Mouse (Mus musculus) midbrain, postnatal 0 days (tissue): ENCODE measurements around the gene Ttc7b. TPM values are rescaled to one million over a fixed set of nuclear protein-coding genes. Genes with fewer than 3 reads are reported as not detected.

Experiments
- ATAC-seq: fragments of 200-750 bp; cut with Nextera tagmentation; 2 replicates; pipeline ENCODE4 v1.8.0; 2017; ENCODE audit warnings: moderate number of reproducible peaks, mild to moderate bottlenecking, moderate TSS enrichment, moderate library complexity; ENCODE audit not compliant: low FRiP score
- DNase-seq: peaks from one replicate; pipeline ENCODE4 v3.0.0-alpha.2; 2015; ENCODE audit warnings: low spot score
- H3K27ac ChIP-seq: fragments of 300-500 bp; sonication (generic); 2 replicates; pipeline ENCODE4 v1.5.1; 2014; ENCODE audit warnings: low read depth, mild to moderate bottlenecking, low read length, mixed read lengths
- H3K27me3 ChIP-seq: fragments of 300-500 bp; sonication (generic); 2 replicates; pipeline ENCODE4 v1.6.1; 2014; ENCODE audit warnings: low read length, control low read depth, mixed read lengths; ENCODE audit not compliant: insufficient read depth
- H3K36me3 ChIP-seq: fragments of 300-500 bp; sonication (generic); 2 replicates; pipeline ENCODE4 v1.6.1; 2014; ENCODE audit warnings: low read length, control low read depth, mixed read lengths; ENCODE audit not compliant: insufficient read depth
- H3K4me1 ChIP-seq: fragments of 300-500 bp; sonication (generic); 2 replicates; pipeline ENCODE4 v1.6.1; 2014; ENCODE audit warnings: mild to moderate bottlenecking, control low read depth, antibody characterized with exemption, low read length, mixed read lengths; ENCODE audit not compliant: insufficient read depth
- H3K4me2 ChIP-seq: fragments of 300-500 bp; sonication (generic); 2 replicates; pipeline ENCODE4 v1.6.1; 2014; ENCODE audit warnings: low read depth, mild to moderate bottlenecking, low read length, mixed read lengths; ENCODE audit not compliant: poor library complexity, severe bottlenecking
- H3K4me3 ChIP-seq: fragments of 300-500 bp; sonication (generic); 2 replicates; pipeline ENCODE4 v1.5.1; 2014; ENCODE audit warnings: low read depth, mild to moderate bottlenecking, low read length, moderate library complexity
- H3K9ac ChIP-seq: fragments of 300-500 bp; sonication (generic); replicated peaks from 2 replicates; pipeline ENCODE4 v1.6.1; 2014; ENCODE audit warnings: mild to moderate bottlenecking, low read length, moderate library complexity, mixed read lengths; ENCODE audit not compliant: poor library complexity, severe bottlenecking
- H3K9me3 ChIP-seq: fragments of 300-500 bp; sonication (generic); 2 replicates; pipeline ENCODE4 v1.6.1; 2016; ENCODE audit warnings: low read length, control low read depth
- CTCF ChIP-seq: IDR thresholded peaks from 2 replicates; pipeline ENCODE4 v1.5.1; 2016; ENCODE audit warnings: antibody characterized with exemption, mild to moderate bottlenecking
- WGBS: fragments of 180-500 bp; shearing (Covaris S2); extraction: QIAGEN DNeasy Blood & Tissue Kit; methylation state at CpG from one replicate; pipeline ENCODE4 v1.1.7; 2014; 5-methylcytosine and 5-hydroxymethylcytosine counted together
- polyA plus RNA-seq: library from polyadenylated mRNA; unstranded; fragments of >200 nt; fragmentation: Nextera tagmentation; extraction: Ambion mirVana; gene quantifications from 2 replicates; pipeline ENCODE4 v1.2.1, GENCODE M21; 2015
- total RNA-seq: library from RNA; depleted of rRNA; stranded (reverse); fragments of >200 nt; gene quantifications from 2 replicates; pipeline ENCODE4 v1.2.3, GENCODE M21; 2014

The Ttc7b gene
- total and polyA plus RNA-seq, 2 experiments from 2014 or later = 8.7 to 38.9 TPM

DNA sequence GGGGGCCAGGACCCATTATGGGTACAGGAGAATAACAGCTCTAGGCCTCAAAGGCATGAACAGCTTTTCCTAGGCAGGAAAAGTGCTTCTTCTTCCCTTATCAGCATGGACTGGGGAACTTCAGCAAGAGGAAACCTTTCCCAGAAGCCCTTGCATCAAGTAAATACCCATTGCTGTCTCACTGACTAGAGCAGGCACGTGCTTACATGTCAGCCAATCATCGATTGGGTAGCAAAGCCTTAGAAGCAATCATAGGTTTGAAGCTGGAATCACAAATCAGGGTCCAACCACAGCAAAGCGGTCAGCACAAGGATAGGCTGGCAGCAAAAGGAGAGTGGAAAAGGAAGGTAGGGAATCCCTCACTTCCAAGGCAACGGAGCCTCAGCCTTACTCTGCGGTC, 7.5 kb downstream of the Ttc7b start:
- no peak overlapping the region for H3K4me3 ChIP-seq
- H3K4me2 ChIP-seq = no peak overlapping the region
- 0 out of 2 replicates have a peak, but pooled peaks cover 2% of the 10 kb centered on the region for H3K4me1 ChIP-seq
- H3K27ac ChIP-seq = no peak overlapping the region
- H3K9me3 ChIP-seq = no peaks in the 10 kb centered on the region
- no peak overlapping the region for H3K9ac ChIP-seq
- 92% methylated on average over 5 of the region's 5 CpGs for whole genome bisulfite sequencing
- TF ChIP-seq CTCF = no peak
- ATAC-seq (no peak), DNase-seq (no peak)
- H3K36me3 ChIP-seq = peaks cover 7% of the 10 kb centered on the region; the same call in 1 of the 2 replicates
- H3K27me3 ChIP-seq = no peaks in the 10 kb centered on the region

DNA sequence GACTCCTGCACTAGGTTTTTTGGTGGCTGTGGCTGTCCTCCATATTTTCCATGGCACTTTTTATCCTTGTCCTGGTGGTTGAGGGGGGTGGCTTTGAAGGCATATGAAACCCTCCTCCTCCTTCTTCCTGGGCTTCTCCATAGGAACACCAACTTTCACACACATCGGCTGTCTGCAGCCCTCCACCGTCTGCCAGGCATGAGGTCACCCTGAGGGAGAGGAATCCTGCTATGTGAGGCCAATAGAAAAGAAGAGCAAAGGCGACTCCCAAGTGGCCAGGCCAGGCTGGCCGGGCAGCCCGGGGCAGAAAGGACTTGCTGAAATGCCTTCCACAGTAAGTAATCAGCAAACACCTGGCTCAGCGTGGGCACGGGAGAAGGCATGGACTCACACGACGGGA, 8.0 kb downstream of the Ttc7b start:
- Histone ChIP-seq H3K9me3 (no peaks in the 10 kb centered on the region), H3K27ac (no peak overlapping the region), H3K27me3 (no peaks in the 10 kb centered on the region), H3K4me2 (no peak overlapping the region), H3K4me1 (no peaks in the 10 kb centered on the region), H3K36me3 (peaks cover 7% of the 10 kb centered on the region; the same call in 1 of the 2 replicates), H3K4me3 (no peak overlapping the region), H3K9ac (no peak overlapping the region)
- TF ChIP-seq CTCF = no peak
- ATAC-seq = no peak
- 86% methylated on average over 9 of the region's 9 CpGs for WGBS
- no peak for DNase-seq

DNA sequence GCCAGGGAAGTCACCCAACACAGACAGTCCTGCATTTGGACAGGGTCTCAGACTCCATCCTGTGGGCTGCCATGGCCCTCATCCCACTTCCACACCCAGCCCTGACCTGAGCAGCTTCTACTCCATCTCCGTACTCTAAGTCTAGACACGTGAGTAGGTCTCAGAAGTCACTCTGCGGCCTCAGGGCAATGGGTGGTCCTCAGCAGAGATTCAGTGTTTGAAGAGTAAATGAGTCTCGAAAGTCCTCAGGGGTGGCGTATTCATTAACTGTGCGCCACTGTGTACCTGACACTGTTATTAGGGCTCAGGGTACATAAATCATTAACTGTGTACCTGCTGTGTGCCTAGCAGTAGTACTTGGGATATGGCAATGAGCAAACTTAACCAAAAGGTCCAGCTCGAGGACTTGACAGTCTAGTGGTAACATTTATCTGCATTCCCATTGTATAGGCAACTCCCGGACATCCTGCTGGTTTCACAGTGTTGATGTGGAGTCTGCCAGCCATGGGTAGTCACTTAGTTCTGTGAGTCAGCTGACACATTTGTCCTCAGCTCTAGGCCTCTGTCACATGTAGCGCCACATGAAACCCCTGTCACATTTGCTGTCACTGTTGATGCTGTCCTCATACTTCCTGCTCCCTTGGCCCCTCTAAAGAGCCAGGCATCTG, 10.9 kb downstream of the Ttc7b start:
- no peak for DNase-seq
- 85% methylated on average over 9 of the region's 9 CpGs for WGBS

DNA sequence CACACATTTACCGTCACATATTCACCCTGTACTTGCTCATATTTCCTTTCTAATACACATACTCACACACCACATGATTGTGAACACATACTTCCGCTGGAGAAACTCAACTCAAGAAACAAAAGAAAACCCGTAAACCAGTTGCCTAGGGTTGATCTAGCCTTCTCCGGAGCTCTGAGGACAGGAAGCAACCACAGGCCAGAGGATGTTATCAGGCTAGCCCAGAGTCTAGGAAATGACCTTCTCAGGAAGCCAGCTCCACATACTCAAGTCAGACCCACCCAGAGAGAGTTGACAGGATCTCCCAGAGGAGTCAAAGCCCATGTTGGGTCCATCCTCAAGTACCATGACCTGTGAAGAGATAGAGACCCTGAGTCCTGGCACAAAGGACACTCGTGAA, 12.0 kb downstream of the Ttc7b start:
- no peak for TF ChIP-seq CTCF
- no peak overlapping the region for H3K4me2 ChIP-seq
- WGBS = 93% methylated on average over 5 of the region's 5 CpGs
- H3K9ac ChIP-seq = no peak overlapping the region
- no peaks in the 10 kb centered on the region for H3K27me3 ChIP-seq
- H3K9me3 ChIP-seq = no peaks in the 10 kb centered on the region
- H3K36me3 ChIP-seq = peaks cover 7% of the 10 kb centered on the region; the same call in 1 of the 2 replicates
- ATAC-seq (no peak), DNase-seq (no peak)
- H3K27ac ChIP-seq = no peak overlapping the region
- H3K4me3 ChIP-seq = no peak overlapping the region
- no peaks in the 10 kb centered on the region for H3K4me1 ChIP-seq

More for the DNA sequence above, 10.9 kb downstream of the Ttc7b start:
- Histone ChIP-seq H3K27me3 (no peaks in the 10 kb centered on the region), H3K9ac (no peak overlapping the region), H3K36me3 (peaks cover 7% of the 10 kb centered on the region; the same call in 1 of the 2 replicates), H3K9me3 (no peaks in the 10 kb centered on the region), H3K4me2 (no peak overlapping the region), H3K27ac (no peak overlapping the region), H3K4me1 (no peaks in the 10 kb centered on the region), H3K4me3 (no peak overlapping the region)
- no peak for TF ChIP-seq CTCF
- ATAC-seq = no peak

DNA sequence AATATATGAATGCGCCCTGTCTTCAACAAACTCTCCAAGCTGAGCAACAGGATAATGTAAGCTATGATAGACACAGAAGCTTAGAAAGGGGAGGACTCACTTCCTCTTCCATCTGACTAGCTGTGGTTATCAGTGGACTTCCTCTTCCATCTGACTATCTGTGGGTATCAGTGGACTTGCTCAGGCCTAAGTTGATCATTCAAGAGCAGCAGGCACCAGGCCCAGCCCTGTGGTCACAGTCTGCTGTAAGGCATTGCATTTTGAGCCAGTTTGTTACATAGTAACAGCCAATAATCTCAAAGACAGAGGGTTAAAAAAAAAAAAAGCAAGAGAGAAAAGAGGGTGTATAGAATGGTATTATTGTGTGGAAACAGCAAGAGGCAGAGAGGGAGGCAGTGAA, 15.1 kb downstream of the Ttc7b start:
- no peak overlapping the region for H3K27ac ChIP-seq
- no peak overlapping the region for H3K4me2 ChIP-seq
- H3K36me3 ChIP-seq = peaks cover 2% of the 10 kb centered on the region; the same call in 1 of the 2 replicates
- ATAC-seq = no peak
- no peak for TF ChIP-seq CTCF
- H3K4me1 ChIP-seq = no peaks in the 10 kb centered on the region
- no peak for DNase-seq
- no peak overlapping the region for H3K4me3 ChIP-seq
- H3K9ac ChIP-seq = no peak overlapping the region
- WGBS = 100% methylated on average over 1 of the region's 1 CpGs
- H3K9me3 ChIP-seq = no peaks in the 10 kb centered on the region
- no peaks in the 10 kb centered on the region for H3K27me3 ChIP-seq

DNA sequence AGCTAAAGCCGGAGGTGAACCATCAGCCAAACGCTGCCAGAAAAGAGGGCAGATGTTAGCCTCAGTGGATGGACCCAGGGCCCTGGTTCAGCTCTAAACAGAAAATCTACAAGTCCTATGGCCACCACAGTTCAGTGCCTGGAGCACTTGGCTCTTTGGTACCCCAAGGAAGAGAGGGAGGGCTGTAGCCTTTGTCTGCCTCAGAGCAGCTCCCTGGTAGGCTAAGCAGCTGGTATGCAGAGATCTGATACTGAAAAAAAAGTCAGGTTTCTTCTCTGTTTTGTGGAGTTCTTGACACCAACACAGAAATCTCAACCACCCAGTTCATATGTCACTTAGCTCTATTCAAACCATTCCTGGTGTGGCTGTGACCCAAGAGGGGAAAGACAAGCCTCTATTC, 16.0 kb downstream of the Ttc7b start:
- ATAC-seq = no peak
- no peak for DNase-seq
- no peak overlapping the region for H3K4me3 ChIP-seq
- no peaks in the 10 kb centered on the region for H3K9me3 ChIP-seq
- H3K4me1 ChIP-seq = no peaks in the 10 kb centered on the region
- no peaks in the 10 kb centered on the region for H3K27me3 ChIP-seq
- 97% methylated on average over 2 of the region's 2 CpGs for WGBS
- no peak overlapping the region for H3K9ac ChIP-seq
- no peak overlapping the region for H3K4me2 ChIP-seq
- H3K27ac ChIP-seq = no peak overlapping the region
- H3K36me3 ChIP-seq = peaks cover 6% of the 10 kb centered on the region
- no peak for TF ChIP-seq CTCF
